Mouse (Mus musculus): ENCODE results near the gene Mfsd6l.

Mfsd6l gene

DNA sequence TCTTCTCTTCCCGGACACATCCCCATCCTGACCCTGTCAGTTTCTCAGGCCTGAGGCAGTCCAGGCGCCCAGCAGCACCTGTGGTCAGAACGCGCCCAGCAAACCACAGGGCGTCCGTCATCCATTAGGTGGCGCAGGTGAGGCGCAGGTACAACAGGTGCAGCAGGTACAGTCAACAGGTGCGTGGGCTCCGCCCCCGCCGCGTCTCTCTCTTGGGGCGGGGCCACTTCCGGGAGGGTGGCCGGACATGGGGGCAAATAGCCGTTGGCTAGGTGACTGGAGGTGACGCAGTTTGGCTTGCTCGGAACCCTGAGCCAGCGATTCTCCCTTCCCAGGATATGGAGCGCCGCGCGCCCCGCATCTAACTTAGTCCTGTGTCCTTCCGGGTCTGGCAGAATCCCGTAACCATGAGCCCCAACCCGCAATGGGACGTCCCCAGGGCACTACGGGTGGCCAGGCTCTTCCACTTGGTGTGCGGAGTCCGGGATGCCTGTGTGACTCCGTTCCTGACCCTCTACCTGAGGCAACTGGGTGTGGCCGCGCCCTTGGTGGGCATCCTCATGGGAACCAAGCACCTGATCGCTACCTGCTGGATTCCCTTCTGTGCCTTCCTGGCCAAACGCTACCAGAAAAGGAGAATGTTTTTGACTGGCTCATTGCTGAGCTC, at the start of gene Mfsd6l:
Mfsd6l (plus strand) TSS at position 269 of the 667 bp plus-strand sequence.
- DNase-seq (ENCODE audit: low spot score), result peak; percentile 27

DNA sequence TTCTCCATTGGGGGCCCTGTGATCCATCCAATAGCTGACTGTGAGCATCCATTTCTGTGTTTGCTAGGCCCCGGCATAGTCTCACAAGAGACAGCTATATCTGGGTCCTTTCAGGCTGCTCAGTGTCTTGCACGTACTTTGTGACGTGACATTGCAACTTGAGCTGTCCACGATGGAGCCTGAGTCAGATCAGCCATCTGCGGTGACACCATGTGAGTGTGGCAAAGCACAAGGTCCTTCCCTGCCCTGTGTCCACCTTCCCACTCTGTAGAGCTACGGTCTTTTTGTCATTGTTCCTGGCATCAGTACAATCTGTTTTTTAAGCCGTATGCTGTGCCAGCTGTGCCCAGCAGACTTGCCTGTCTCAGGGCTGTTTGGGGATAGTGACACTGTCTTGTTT, 48.7 kb upstream of the Mfsd6l start:
- no peak for DNase-seq (ENCODE audit: low spot score)

DNA sequence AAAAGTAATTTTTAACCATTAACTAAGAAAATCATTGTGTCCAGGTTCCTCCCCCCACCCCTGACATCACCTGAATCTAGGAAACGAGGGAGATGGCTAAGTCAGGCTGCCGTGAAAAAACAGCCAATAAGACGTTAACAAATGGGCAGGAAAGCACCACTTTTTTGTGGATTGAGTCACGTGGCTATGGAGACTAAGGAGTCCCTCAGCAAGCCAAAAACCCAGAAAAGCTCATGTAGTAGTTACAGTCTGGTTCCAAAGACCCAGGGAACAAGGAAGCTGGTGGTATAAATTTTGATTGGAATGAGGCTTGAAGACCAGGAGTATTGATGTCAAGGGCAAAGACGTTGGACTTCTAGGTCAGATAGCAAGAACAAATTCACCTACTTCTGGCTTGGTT, 47.4 kb upstream of the Mfsd6l start:
- no peak for DNase-seq (ENCODE audit: low spot score)

DNA sequence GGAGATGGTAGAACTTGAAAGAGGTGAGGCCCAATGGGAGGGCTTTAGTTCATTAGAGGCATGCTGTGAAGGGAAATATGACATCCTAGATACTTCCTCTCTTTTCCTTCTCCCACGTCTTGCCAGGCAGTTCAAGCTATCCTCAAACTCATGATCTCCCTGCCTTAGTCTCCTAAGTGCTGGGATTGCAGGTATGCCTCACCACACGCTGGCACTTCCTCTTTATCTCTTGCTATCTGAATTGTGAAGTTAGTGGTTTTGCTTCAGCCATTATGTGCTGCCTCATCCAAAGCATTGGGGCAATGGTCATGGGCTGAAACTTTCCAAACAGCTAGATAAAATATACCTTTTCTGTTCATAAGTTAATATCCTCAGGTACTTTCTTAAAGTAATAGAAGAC, 46.8 kb upstream of the Mfsd6l start:
- no peak for DNase-seq (ENCODE audit: low spot score)

DNA sequence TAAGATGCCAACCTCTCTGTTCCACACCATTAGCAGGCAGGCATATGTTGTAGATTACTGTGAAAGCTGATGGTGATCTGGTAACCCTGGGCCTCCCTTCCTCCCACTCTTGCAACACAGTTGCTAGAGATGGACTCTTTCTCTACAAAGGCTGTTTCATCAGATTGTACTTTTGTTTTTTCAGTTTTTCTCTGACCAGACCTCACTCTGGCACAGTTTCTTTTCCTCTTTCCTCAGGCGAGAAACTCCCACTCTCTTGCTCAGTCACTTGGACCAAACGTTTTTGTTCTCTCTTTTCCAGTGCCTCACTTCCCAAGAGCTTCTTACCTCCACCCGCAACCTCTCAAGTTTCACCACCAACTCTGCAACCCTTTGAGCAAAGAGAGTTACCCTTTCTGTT, 42.0 kb upstream of the Mfsd6l start:
- no peak for DNase-seq (ENCODE audit: low spot score)

DNA sequence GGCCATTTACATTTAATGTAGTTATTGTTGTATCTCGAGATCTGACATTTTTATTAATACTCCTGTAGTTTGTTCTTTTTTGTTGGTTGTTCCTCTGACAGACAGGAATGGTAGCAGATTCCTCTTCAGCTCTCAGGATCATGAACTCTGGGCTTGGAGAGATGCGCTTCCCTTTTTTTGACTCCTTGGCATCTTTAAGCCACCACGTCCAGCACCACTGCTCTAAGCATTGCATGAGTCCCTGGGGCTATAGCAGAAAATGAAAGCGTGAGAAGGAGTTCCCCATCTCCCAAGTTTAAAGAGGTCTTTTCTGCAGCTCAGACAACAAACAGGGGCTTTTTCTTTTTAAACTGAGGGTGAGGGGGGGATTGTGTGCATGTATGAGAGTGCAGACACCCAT, 36.6 kb upstream of the Mfsd6l start:
- DNase-seq (ENCODE audit: low spot score), result no peak

DNA sequence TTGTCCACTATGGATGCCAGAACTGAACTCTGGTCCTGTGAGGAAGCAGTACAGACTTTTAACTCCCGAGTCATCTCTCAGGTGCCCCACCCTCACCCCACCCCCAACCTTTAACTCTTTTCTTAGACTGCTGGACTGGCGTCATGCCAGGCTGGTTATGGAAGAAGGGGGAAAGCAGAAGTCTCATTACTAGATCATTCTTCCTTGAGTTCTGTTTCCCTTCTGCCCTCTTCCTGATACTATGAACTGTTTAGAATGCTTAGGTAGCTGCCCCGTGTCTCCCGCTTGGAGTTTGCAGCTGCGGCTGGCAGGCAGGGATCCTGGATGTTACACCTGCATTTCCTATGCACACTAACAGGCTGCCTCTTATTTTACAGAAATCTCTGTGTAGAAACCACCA, 36.2 kb upstream of the Mfsd6l start:
- no peak for DNase-seq (ENCODE audit: low spot score)

DNA sequence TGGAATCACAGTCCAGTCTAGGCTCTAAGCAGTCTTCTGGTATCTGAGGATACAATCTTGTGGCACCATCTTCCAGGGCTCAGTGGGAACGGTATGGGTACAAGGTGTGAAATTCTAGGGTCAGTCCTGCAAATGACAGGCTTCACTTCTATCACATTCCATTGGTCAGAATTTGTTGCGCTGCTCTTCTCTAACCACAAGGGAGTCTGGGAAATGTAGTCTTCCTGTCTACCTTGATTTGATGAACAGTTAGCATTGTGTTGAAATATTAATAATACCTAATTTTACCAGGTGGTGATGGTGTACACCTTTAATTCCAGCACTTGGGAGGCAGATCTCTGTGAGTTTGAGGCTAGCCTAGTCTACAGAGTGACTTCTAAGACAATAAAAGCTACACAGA, 35.5 kb upstream of the Mfsd6l start:
- DNase-seq (ENCODE audit: low spot score), result no peak

DNA sequence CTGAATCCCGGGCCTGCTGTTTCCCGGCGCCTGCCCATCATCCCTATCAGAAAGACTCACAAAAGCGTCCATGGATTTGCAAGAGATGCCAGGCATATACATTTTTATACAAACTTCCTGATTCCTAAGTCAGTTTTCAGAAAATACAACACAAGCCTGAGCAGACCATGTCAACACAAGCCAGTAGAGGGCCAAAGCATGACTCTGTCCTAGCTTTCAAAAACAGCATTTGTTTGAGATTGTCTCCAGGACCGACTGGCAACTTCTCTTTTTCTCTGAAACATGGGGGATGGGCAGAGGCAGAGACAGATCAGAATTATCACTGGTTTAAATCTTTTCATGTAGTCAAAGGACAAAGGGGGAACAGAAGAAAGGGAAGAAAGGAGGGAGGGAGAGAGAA, 34.6 kb upstream of the Mfsd6l start:
- no peak for DNase-seq (ENCODE audit: low spot score)

DNA sequence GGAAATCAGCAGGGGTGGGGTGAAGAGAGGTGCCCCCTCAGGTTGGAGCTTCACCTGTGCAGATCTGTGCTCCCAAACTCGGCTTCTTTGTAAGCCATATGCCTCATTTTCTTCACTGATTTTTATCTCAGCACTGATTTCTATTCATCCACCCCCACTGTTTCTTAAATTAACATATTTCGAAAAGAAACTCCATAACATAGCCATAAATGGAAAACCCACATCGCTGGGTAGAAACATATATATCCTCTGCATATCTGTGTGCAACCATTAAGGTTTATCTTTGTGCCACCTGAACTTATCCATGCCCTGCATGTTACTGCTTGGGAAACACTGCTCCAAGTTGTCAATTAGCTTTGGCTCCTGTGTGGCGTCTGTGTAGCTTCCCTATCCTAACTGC, 29.5 kb upstream of the Mfsd6l start:
- DNase-seq (ENCODE audit: low spot score), result no peak

DNA sequence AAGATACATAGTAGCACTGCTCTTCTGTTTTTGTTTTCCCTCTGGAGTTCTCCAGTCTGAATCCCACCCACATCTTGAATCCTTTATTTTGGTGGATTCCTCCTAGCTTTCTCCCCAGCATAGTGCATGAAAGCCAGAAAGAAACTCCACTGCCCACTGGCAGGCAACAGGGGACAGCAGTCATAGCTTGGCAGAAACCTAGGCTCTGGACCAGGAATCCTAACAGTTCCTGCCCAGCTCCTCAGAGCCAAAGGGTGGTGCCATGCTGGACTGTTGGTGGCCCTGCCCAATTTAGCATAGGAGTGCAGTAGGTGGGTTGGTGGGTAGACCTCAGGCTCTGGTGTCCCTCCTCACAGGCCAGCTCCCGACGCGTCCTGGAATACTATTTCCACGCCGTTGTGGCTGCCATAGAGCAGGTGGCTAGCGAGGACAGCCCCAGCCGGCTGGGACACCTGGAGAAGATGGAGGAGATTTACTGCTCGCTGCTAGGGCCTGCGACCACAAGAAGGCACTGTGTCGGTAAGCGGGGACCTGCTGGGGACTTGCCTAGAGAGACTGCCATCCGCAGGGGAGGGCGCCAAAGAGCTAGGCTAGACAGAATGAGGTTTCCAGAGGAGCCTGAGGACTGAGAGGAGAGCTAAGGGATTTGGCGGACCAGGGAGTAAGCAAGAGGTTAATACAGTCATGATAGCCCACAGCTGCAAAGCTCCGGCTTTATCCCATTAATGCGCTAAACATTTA, 24.8 kb upstream of the Mfsd6l start:
- DNase-seq (ENCODE audit: low spot score), result no peak

DNA sequence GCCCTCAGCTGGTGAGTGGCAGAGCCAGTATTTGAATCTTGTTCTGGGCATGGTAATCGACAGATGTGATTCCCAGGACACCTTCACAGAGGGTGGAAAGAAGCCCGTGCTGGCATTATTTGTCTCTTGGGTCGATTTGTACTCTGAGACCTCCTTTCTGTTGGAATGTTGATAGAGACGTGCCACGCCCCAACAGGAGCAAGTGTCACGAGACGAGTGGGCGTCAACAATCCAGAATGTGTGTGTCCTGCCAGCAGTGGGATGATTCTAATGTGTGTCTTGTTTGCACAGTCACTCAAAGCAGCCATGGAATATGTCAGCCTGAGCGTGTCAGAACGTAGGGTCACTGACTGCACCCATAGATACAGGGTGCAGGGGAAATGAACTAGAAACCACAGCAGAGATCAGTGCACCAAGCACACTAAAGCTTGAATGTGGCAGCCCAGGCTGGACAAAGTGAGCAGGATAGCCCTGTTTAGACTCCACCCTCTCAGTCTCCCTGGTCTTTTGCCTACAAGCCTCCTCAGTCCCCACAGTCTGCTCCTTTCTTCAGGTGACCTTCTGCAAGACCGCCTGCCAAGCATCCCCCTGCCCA, 23.9 kb upstream of the Mfsd6l start:
- no peak for DNase-seq (ENCODE audit: low spot score)

DNA sequence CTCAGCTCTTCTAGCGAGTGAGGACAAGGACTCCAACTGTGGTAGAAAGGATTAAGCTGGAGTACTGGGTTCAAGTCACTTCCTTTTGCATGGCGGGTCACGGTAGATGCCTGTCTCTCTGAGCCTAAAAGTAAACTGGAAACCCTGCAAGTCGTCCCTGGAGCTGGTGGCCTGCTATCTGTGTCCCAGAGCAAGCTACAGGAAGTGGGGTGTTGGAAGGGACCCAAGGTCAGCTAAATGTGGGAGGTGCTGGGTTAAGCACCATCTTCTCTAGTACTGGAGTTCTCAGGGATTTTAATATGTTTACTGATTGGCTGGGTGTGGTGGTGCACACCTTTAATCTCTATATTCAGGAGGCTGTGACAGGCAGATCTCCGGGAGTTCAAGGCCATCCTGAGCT, 23.2 kb upstream of the Mfsd6l start:
- no peak for DNase-seq (ENCODE audit: low spot score)

DNA sequence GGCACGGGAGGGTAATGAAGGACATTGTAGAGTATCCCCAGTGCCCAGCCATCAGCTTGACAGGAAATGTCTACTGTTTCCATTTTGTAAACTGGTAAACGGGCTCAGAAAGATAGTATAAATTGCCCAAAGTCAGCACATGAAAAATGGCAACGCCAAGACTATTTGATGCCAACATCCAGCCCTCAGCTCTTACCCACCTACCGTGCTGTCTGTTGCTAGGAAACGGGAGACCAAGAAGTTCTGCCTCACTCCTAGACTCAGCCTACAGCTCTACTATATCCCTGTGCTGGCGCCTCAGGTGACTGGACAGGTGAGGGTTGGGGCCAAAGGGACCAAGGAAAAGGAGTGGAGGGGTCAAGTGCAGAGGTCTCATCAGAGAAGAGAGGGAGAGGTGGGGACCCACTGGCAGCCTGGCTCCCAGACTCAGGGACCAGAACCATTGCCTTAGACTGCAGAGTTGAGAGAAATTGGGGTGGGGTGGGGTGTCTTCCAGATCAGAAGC, 22.0 kb upstream of the Mfsd6l start:
- DNase-seq (ENCODE audit: low spot score), result no peak

DNA sequence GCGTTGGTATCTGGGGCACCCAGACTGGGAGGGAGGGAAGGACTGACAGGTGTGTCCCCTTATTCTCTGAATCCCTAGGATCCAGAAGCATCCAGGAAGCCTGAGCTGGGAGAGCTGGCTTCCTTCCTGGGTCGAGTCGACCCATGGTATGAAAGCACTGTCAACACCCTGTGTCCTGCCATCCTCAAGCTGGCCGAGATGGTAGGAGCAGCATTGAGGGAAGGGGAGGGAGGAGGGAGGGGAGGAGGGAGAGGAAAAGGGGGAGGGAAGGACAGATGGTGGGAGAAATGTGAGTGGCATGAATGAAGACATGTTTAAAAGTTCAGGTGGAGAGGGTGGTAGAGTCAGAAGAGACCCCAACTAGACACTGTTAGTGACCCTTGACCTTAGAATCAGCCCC, 20.0 kb upstream of the Mfsd6l start:
- DNase-seq (ENCODE audit: low spot score), result no peak

DNA sequence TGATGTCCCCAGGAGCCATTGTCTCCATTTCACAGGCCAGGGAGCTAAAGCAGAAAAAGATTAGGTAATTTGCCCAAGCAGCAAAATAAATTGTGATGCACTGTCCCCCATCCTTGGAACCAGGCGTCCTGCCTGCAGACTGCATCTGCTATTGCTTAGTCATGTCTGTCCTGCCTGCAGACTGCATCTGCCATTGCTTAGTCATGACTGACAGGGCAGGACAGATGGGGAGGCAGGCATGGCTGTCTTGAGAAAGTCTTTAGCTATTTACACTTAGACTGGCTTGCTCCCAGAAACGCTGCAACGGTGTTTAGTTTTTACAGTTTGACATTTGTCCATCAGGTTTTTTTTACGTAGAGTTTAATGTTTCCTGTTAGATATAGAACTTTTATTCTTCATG, 19.5 kb upstream of the Mfsd6l start:
- no peak for DNase-seq (ENCODE audit: low spot score)

DNA sequence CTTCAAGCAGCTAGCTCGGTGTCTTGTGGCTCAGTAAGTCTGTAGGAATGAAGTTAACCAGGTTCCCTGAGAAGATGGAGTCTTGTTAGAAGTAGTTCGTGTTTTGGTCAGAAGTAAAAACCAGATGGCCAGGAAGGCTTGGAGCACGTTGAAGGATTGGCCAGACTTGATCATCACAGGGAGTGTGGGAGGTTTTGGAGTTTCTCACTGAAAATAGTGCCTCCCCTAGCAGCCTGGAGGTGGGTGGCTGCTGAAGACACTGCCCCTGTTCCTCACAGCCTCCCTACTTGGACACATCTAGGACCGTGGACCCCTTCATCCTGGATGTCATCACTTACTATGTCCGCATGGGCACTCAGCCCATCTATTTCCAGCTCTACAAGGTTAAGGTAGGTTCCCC, 16.4 kb upstream of the Mfsd6l start:
- DNase-seq (ENCODE audit: low spot score), result no peak

DNA sequence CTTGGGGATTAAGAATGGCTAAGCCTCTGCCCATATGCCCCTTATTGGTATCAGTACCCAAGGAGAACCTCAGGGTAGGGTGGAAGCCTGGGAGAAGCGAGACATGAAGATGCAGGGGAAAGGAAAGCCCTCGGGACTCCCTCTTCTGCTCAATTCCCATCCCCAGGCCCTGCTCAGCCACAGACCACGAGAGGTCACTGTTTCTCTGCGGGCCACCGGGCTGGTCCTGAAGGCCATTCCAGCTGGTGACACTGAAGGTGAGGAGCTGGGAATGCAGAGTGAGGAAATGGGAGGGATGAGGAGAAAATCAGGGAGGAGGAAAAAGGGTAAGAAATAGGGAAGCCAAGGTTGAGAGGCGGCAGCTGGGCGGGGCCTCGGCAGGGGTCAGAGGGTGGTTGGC, 11.4 kb upstream of the Mfsd6l start:
- DNase-seq (ENCODE audit: low spot score), result no peak

DNA sequence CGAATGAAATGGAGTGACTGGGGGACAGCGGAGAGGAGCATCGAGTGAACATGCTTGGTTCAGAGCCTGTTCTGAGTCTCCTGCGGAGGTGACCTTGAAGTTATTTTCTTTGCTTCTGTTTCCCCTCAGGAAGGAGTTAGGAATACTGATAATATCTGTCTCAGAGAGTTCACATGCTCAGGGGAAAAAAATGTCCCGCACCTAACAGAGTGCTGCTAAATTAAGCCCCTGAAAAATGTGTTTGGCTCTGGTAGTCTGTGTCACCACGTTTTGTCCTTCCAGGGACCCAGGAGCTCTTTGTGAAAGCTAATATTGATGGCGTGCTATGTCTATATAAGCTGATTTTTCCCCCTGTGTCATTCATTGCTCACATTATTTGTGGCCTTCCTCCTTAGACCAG, 10.8 kb upstream of the Mfsd6l start:
- no peak for DNase-seq (ENCODE audit: low spot score)

DNA sequence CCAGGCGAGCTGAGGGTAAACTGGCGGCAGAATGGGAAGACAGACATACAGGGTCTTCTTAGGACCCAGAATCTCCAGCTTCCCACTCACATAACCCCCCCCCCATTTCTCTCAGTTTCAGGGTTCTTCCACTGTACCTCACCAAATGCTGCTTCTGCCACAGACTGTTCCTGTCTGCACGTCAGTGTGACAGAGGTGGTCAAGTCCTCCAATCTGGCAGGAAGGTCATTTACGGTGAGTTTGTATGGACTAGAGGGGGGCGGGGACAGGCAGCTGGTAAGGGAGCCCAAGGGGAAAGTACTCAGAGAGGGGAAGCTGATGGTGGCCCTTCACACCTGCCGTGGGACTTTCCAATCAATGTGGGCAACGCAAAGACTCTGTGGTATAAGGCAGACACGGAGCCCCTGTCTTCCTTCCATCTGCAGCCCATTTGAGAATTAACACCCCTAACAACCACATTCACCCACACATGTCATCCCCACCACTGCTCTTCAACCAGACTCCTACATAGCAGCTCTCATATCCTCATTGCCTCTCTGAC, 10.2 kb upstream of the Mfsd6l start:
- DNase-seq (ENCODE audit: low spot score), result no peak

DNA sequence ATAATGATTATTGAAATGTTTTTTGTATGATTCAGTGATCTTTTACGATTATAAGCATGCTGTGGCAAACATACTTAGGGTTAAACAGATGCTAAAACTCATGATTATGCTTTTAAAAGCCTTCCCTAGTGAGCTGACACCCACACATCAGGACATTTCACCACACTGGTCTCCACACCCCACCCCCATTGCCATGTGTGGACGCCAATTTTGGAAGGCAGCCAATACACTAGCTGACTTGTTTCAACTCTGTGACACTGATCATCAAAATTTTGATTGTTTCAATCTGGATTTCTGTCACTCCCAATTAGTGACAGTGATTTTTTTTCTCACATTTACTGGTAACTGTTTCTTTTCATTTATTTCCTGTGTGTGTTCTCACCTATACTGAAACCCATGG, 8.5 kb upstream of the Mfsd6l start:
- DNase-seq (ENCODE audit: low spot score), result no peak

DNA sequence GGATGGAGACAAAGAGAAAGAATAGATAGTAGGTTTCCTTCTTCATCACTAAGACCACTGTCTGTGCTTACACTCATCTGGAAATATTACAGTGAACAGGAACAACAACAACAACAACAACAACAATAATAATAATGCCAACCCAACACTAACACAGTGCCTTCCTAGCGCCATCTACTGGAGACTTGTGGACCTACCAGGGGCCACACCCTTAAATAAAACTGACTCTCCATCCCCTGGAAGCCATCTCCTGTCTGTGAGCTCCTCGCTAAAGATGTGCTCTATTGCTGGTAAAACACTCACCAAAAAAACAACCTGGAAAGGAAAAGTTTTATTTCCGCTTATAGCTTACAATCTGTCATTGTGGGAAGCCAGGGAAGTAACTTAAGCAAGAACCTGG, 6.4 kb upstream of the Mfsd6l start:
- DNase-seq (ENCODE audit: low spot score), result no peak

DNA sequence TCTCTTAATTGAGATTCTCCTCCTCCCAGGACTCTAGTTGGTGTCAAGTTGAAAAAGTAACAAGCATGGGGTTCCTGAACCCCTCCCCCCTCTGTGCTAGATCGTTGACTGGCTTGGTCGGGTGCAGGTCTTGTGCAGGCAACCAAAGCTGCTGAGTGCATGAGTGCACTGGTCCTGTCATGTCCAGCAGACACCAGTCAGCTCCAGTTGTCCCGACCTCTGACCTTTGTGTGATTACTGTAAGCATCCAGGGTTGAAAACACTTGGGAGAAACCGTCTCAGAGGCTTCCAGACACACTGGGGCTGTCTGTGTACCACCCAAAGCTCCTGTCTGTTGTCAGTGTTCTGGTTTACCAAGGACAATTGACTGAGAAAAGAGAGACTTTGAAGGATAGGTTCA, 5.6 kb upstream of the Mfsd6l start:
- no peak for DNase-seq (ENCODE audit: low spot score)

All from ovary, adult 18-20 months (tissue).